Mouse (Mus musculus): ENCODE measurements at regions not wholly inside any gene's neighbourhood (a gene's known extent, or its start where the extent isn't known, plus 50 kb on each side); places are given as distances from the start of the nearest gene placed in this dataset.

DNA sequence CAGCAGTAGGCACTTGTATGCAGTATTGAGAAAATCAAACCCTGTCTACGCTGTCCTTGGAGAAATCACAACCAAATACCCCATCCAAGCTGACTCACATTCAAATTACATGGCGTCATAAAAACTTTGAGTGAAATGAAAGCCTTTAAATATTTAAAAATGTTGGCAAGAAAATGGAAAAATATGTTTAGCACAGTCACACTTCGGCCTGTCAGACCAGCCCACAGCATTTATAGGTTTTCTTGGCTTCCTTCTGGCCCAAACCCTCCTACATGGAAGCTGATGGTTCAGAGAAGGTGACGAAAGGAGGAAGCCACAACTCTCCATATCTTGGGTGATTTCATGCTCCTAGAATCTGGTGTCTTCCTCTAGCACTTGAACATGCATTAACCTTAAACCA, 240.9 kb upstream of the Gm5148 start:
- TF ChIP-seq CTCF (IDR thresholded peaks at IDR 0.05) (no peak), EP300 (IDR thresholded peaks at IDR 0.05) (no peak)
